Mouse (Mus musculus): Measurements from ENCODE around the gene Elp1. TPM values are rescaled to one million over a fixed set of nuclear protein-coding genes. Genes with fewer than 3 reads are reported as not detected.
A peak's percentile ranks its signal among the peaks of the same experiment; 100 is the strongest.

Elp1 gene
- 64.0 and 64.7 TPM in 2 replicates for polyA plus RNA-seq (2015; fragmentation: Nextera tagmentation; extraction: Ambion mirVana)

DNA sequence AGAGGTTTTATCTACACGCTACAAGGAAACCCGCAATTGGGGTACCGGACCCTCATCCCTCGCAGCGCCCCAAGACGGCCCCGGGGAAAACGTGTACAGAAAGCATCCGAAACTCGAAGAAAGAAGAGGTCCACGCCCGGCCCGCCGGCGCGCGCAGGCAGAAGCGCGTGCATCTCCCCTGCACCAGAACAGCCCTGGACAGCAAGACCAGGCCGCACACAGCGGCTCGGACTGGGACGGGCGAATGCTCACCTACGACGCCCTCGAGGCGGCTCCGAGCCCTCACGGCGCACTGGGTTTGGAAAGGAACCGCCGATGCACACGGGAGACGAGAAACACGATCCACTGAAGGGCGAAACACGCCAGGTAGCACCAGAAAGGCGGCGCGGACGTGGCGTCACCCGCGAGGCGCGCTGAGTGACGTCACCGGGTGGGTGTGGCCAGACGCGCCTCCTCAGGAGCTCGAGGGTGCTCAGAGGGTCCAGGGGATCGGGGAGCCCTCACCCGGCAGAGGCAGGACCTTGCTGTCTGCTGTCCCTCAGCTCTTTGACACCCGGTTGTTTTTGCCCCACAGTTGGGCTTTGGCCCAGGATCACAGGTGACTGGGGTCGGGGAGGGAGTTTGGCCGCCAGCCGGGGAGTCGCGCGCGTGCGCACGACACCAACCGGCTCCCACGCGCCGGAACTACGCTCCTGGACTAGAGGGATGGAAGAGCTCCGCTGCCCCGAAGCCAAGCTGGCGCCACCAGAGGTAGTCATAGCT lies at the start of gene Elp1, which contains the start of gene Fam206a:
Gene Elp1 (minus strand): TSS at position 425 of the 762 bp plus-strand sequence.
Gene Fam206a (plus strand): TSS at position 439 of the 762 bp plus-strand sequence.
- Histone ChIP-seq H3K27ac (ENCODE audit: low read length) (peak within 1 kb of the TSS; percentile 90), H3K4me3 (ENCODE audit: low read depth, low read length) (peak within 1 kb of the TSS; percentile 74), H3K4me1 (ENCODE audit: control insufficient read depth, insufficient read depth, low read length) (peaks cover 26% of the 10 kb centered on the region), H3K36me3 (ENCODE audit: control insufficient read depth, insufficient read depth, low read length) (peaks cover 14% of the 10 kb centered on the region), H3K4me2 (ENCODE audit: low read length) (peak within 1 kb of the TSS; percentile 80), H3K9ac (ENCODE audit: low read depth, low read length) (peak within 1 kb of the TSS; percentile 70), H3K9me3 (replicated peaks; ENCODE audit: control insufficient read depth, low read length, poor library complexity, severe bottlenecking) (no peaks in the 10 kb centered on the region), H3K27me3 (ENCODE audit: control insufficient read depth, insufficient read depth, low read depth, low read length) (no peaks in the 10 kb centered on the region)
- under 1% methylated on average over 72 of the region's 72 CpGs for WGBS
- peak; percentile 96 for ATAC-seq

- no peak for ATAC-seq
- 32% methylated on average over 6 of the region's 6 CpGs for WGBS
These were observed 48.6 kb upstream of the Elp1 start for GRCm38 (mm10) chr4:56850724-56851123.

GRCm38 (mm10) chr4:56848044-56848443 lies 45.9 kb upstream of the Elp1 start:
- WGBS: 88% methylated on average over 6 of the region's 6 CpGs
- no peak overlapping the region for H3K9ac ChIP-seq (ENCODE audit: low read depth, low read length)
- peaks cover 7% of the 10 kb centered on the region for H3K36me3 ChIP-seq (ENCODE audit: control insufficient read depth, insufficient read depth, low read length)
- no peak overlapping the region for H3K4me3 ChIP-seq (ENCODE audit: low read depth, low read length)
- no peaks in the 10 kb centered on the region for H3K27me3 ChIP-seq (ENCODE audit: control insufficient read depth, insufficient read depth, low read depth, low read length)
- H3K4me2 ChIP-seq (ENCODE audit: low read length): no peak overlapping the region
- H3K4me1 ChIP-seq (ENCODE audit: control insufficient read depth, insufficient read depth, low read length): no peaks in the 10 kb centered on the region; the same call in 1 of the 2 replicates
- H3K9me3 ChIP-seq (replicated peaks; ENCODE audit: control insufficient read depth, low read length, poor library complexity, severe bottlenecking): no peaks in the 10 kb centered on the region
- H3K27ac ChIP-seq (ENCODE audit: low read length): no peak overlapping the region
- no peak for ATAC-seq

More at GRCm38 (mm10) chr4:56850724-56851123, 48.6 kb upstream of the Elp1 start:
- Histone ChIP-seq H3K27me3 (ENCODE audit: control insufficient read depth, insufficient read depth, low read depth, low read length) (no peaks in the 10 kb centered on the region), H3K4me1 (ENCODE audit: control insufficient read depth, insufficient read depth, low read length) (no peaks in the 10 kb centered on the region; the same call in 1 of the 2 replicates), H3K27ac (ENCODE audit: low read length) (no peak overlapping the region), H3K9ac (ENCODE audit: low read depth, low read length) (no peak overlapping the region), H3K9me3 (replicated peaks; ENCODE audit: control insufficient read depth, low read length, poor library complexity, severe bottlenecking) (no peaks in the 10 kb centered on the region), H3K4me3 (ENCODE audit: low read depth, low read length) (no peak overlapping the region), H3K4me2 (ENCODE audit: low read length) (no peak overlapping the region), H3K36me3 (ENCODE audit: control insufficient read depth, insufficient read depth, low read length) (no peaks in the 10 kb centered on the region)

GRCm38 (mm10) chr4:56847400-56847799 lies 45.3 kb upstream of the Elp1 start:
- H3K36me3 ChIP-seq (ENCODE audit: control insufficient read depth, insufficient read depth, low read length): peaks cover 7% of the 10 kb centered on the region
- WGBS: 92% methylated on average over 3 of the region's 3 CpGs
- ATAC-seq: no peak

DNA sequence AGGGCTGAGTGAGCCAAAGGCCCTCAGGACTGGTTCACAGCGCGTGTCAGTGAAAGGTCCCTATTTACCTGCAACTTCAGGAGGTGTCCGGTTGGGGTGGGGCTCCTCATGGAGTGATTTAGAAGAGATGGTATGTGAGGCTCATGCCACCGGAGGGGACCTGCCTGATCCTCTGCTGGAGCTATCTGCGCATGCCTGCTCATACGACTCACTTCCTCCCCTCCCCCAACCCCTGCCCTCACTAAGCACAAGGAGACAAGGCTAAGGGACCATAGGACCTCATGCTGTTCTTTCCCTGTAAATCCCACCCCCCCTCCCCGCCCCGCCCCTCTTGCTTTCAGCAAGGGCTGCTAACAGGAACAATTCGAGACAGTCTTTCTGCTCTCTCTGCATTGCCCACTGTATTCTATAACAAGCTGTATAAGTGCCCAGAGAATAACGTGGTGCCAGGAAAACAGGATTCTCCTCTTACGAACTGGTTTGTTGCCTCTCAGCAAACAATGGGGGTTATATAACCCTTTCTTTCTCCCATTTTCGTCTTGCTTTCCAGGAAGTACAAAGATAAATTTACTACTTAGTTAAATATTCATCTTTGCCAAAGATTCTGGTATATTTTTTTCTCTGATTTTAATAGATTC lies 43.9 kb upstream of the Elp1 start:
- peaks cover 7% of the 10 kb centered on the region for H3K36me3 ChIP-seq (ENCODE audit: control insufficient read depth, insufficient read depth, low read length)
- no peak overlapping the region for H3K27ac ChIP-seq (ENCODE audit: low read length)
- H3K9ac ChIP-seq (ENCODE audit: low read depth, low read length): no peak overlapping the region
- no peak for ATAC-seq
- WGBS: 62% methylated on average over 12 of the region's 12 CpGs
- no peak overlapping the region for H3K4me3 ChIP-seq (ENCODE audit: low read depth, low read length)
- no peaks in the 10 kb centered on the region for H3K27me3 ChIP-seq (ENCODE audit: control insufficient read depth, insufficient read depth, low read depth, low read length)
- no peak overlapping the region for H3K4me2 ChIP-seq (ENCODE audit: low read length)
- H3K9me3 ChIP-seq (replicated peaks; ENCODE audit: control insufficient read depth, low read length, poor library complexity, severe bottlenecking): no peaks in the 10 kb centered on the region
- no peaks in the 10 kb centered on the region; the same call in 1 of the 2 replicates for H3K4me1 ChIP-seq (ENCODE audit: control insufficient read depth, insufficient read depth, low read length)

More at GRCm38 (mm10) chr4:56847400-56847799, 45.3 kb upstream of the Elp1 start:
- Histone ChIP-seq H3K4me2 (ENCODE audit: low read length) (no peak overlapping the region), H3K27me3 (ENCODE audit: control insufficient read depth, insufficient read depth, low read depth, low read length) (no peaks in the 10 kb centered on the region), H3K4me1 (ENCODE audit: control insufficient read depth, insufficient read depth, low read length) (no peaks in the 10 kb centered on the region; the same call in 1 of the 2 replicates), H3K4me3 (ENCODE audit: low read depth, low read length) (no peak overlapping the region), H3K9me3 (replicated peaks; ENCODE audit: control insufficient read depth, low read length, poor library complexity, severe bottlenecking) (no peaks in the 10 kb centered on the region), H3K9ac (ENCODE audit: low read depth, low read length) (no peak overlapping the region), H3K27ac (ENCODE audit: low read length) (no peak overlapping the region)

- Histone ChIP-seq H3K9ac (ENCODE audit: low read depth, low read length) (no peak overlapping the region), H3K4me2 (ENCODE audit: low read length) (no peak overlapping the region), H3K4me3 (ENCODE audit: low read depth, low read length) (no peak overlapping the region), H3K36me3 (ENCODE audit: control insufficient read depth, insufficient read depth, low read length) (peaks cover 14% of the 10 kb centered on the region), H3K4me1 (ENCODE audit: control insufficient read depth, insufficient read depth, low read length) (no peaks in the 10 kb centered on the region), H3K9me3 (replicated peaks; ENCODE audit: control insufficient read depth, low read length, poor library complexity, severe bottlenecking) (no peaks in the 10 kb centered on the region), H3K27me3 (ENCODE audit: control insufficient read depth, insufficient read depth, low read depth, low read length) (no peaks in the 10 kb centered on the region), H3K27ac (ENCODE audit: low read length) (no peak overlapping the region)
- 96% methylated on average over 4 of the region's 4 CpGs for WGBS
- ATAC-seq: no peak
These were observed 42.8 kb upstream of the Elp1 start for GRCm38 (mm10) chr4:56844911-56845310.

DNA sequence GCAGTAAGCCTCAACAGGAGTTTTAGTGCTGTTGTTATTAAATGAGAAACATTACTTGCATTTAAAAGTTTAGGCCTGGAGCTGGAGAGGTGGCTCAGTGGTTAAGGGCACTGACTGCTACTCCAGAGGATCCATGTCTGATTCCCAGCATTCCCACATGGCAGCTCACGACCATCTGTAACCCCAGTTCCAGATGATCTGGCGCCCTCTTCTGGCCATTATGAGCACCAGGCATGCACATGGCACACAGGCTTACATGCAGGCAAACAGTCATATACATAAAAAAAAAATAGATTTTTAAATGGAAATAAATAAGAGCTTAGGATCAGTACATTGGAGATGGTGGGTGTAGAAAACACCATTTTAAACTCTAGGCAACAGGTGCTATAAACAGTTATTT lies 41.8 kb upstream of the Elp1 start:
- Histone ChIP-seq H3K4me2 (ENCODE audit: low read length) (no peak overlapping the region), H3K9me3 (replicated peaks; ENCODE audit: control insufficient read depth, low read length, poor library complexity, severe bottlenecking) (no peaks in the 10 kb centered on the region), H3K36me3 (ENCODE audit: control insufficient read depth, insufficient read depth, low read length) (peaks cover 14% of the 10 kb centered on the region), H3K27me3 (ENCODE audit: control insufficient read depth, insufficient read depth, low read depth, low read length) (no peaks in the 10 kb centered on the region), H3K9ac (ENCODE audit: low read depth, low read length) (no peak overlapping the region), H3K4me3 (ENCODE audit: low read depth, low read length) (no peak overlapping the region), H3K27ac (ENCODE audit: low read length) (no peak overlapping the region), H3K4me1 (ENCODE audit: control insufficient read depth, insufficient read depth, low read length) (no peaks in the 10 kb centered on the region)
- no peak for ATAC-seq
- 97% methylated on average over 2 of the region's 2 CpGs for WGBS

- Histone ChIP-seq H3K4me1 (ENCODE audit: control insufficient read depth, insufficient read depth, low read length) (no peaks in the 10 kb centered on the region), H3K4me2 (ENCODE audit: low read length) (no peak overlapping the region), H3K4me3 (ENCODE audit: low read depth, low read length) (no peak overlapping the region), H3K27me3 (ENCODE audit: control insufficient read depth, insufficient read depth, low read depth, low read length) (no peaks in the 10 kb centered on the region), H3K9ac (ENCODE audit: low read depth, low read length) (no peak overlapping the region), H3K36me3 (ENCODE audit: control insufficient read depth, insufficient read depth, low read length) (peaks cover 14% of the 10 kb centered on the region), H3K27ac (ENCODE audit: low read length) (no peak overlapping the region), H3K9me3 (replicated peaks; ENCODE audit: control insufficient read depth, low read length, poor library complexity, severe bottlenecking) (no peaks in the 10 kb centered on the region)
- WGBS: 77% methylated on average over 7 of the region's 7 CpGs
- ATAC-seq: no peak
These were observed 40.4 kb upstream of the Elp1 start for GRCm38 (mm10) chr4:56842501-56842900.

GRCm38 (mm10) chr4:56840297-56840696 lies 38.2 kb upstream of the Elp1 start:
- 94% methylated on average over 3 of the region's 3 CpGs for WGBS
- H3K36me3 ChIP-seq (ENCODE audit: control insufficient read depth, insufficient read depth, low read length): peaks cover 14% of the 10 kb centered on the region
- H3K9me3 ChIP-seq (replicated peaks; ENCODE audit: control insufficient read depth, low read length, poor library complexity, severe bottlenecking): no peaks in the 10 kb centered on the region
- H3K27ac ChIP-seq (ENCODE audit: low read length): no peak overlapping the region
- no peak for ATAC-seq
- no peak overlapping the region for H3K4me3 ChIP-seq (ENCODE audit: low read depth, low read length)
- H3K27me3 ChIP-seq (ENCODE audit: control insufficient read depth, insufficient read depth, low read depth, low read length): no peaks in the 10 kb centered on the region
- no peaks in the 10 kb centered on the region for H3K4me1 ChIP-seq (ENCODE audit: control insufficient read depth, insufficient read depth, low read length)
- no peak overlapping the region for H3K9ac ChIP-seq (ENCODE audit: low read depth, low read length)
- no peak overlapping the region for H3K4me2 ChIP-seq (ENCODE audit: low read length)

All from midbrain, embryonic 16.5 days (tissue).